Mouse (Mus musculus) thymus, adult 18-20 months (tissue): ENCODE results near the gene Ppp1ca.

ENCODE experiments used
- DNase-seq, 2 experiments: peaks; one replicate each; pipeline ENCODE4 v3.0.0; 2022; ENCODE audit warnings: mixed read lengths in 2 of 2

Ppp1ca gene

DNA sequence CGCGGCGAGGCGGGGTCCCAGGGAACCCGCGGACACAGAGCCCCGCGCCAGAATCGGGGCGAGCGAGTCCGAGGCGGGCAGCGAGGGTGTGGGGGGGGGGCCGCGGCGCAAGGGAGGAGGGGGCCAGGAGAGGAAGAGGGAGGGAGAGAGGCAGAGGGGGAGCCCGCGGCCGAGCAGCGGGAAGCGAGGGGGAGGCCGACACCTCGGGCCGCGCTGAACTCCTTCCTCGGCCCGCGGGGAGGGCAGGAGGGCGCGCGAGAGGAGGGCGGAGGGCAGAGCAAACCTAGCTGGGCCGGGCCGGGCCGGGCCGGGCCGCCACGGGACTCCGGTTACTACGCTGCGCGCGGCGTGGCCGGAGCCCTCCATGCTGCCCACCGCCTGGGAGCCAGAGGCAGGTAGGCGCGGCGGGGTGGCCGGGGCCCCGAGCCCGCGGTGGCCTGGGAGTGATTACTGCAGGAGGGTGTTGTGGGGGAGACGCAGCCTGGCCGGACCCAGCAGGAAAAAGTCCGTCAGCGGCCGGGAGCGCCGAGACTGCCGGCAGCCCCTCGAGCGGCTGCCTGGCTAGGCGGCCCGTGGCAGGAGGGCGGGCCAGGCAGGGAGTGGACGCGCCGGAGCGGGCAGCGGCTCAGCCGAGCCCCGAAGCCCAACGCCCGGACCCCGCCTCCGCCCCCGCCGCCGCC, 23.0 kb downstream of the Ppp1ca start:
- no peak for DNase-seq

DNA sequence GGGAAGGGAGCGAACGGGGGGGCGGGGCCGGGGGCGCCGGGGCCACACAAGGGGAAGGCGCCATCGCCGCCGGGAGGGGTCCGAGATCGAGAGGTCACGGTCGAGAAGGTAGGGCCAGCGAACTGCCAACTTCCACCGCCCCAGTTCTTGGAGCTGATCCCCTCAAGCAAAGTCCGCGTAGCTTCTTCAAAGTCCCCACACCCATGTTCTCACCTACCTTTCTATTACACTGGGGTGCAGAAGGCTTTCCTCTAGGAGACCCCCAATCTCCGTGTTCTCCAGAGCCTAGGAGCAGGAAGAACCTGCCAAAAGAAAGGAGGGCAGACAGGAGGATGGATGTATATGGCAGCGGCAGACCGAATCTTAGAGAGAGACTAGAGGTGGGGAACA, 23.6 kb downstream of the Ppp1ca start:
- no peak for DNase-seq

DNA sequence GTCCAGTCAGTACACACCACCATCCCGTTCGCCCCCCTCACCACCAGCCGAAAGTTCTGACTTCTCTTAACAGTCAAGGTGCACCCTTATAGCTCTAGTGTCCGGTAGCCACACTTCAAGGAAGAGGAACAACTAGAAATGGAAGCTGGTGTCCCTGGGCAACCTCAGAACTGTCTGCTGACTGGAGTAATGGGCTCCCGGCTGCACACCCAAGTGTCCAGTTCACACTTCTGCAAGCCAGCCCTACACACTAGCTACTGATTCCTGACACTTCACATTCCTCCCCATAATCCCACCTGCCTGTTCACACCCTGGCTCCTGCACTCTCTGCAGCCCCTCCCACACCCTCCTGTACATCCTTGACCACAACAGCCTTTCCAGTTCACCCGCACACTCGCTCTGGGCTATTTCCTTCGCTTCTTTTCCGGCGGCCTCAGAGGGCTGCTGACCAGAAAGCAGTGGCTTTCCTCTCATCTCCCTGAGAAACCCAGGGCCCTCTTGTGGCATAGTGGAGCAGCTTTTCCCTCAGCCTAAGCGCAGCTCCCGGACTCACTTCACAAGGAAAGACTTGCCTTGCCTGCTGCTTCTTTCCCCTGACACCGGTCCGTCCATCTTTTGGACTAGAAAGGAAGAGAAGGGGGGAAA, 24.3 kb downstream of the Ppp1ca start:
- DNase-seq: no peak

DNA sequence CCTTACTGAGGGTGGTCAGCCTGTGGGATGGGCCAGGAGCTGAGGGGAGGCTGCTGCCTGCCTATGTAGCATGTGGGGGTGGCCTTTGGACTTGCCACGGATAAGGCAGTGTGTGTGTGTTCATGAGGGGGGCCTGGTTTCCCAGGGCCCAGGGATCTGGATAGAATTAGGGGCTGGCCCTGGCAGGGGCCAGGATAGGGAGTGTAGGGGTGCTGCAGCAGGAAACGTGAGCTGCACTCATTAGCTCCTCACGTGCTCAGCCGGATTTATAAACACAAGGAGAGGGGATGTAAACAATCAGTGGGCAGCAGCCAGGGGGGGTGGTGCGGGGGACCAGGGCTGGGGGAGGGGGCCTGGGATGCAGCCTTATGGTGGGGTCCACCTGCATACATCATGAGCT, 25.3 kb downstream of the Ppp1ca start:
- no peak for DNase-seq

DNA sequence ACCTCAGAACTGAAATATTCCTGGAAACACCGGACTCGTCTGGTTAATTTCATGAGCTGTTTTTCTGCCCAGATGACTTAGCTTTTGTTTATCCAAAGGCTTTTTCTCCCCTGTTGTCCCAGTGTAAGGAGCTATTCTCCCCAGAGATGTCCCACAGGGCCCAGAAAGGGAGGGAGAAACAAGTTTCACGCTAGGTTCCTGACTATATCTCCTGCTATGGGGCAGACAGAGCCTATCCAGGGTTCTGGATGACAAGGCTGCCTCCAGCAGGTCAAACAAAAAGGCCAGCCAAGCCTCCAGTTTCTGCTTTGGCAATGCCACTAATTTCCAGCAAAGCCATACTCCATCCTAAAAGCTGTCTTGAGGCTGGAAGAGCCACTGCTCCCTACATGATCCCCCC, 26.0 kb downstream of the Ppp1ca start:
- no peak for DNase-seq

DNA sequence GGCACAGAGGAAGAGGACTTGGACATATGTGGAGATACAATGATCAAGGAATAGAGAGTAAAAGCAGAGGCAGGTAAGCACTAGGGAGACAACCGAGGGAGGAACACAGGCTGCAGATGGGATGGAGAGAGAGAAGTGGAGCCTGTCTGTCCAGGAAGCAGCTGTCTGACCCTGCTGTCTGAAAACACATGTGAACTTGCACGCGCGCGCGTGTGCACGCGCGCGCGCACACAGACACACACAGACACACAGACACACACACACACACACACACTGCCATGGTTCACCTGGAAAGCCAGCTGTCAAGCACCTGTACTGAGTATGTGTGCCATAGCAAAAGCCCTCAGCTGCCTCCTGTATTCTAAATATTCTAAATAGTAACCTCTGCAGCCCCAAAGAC, 26.4 kb downstream of the Ppp1ca start:
- DNase-seq: no peak

DNA sequence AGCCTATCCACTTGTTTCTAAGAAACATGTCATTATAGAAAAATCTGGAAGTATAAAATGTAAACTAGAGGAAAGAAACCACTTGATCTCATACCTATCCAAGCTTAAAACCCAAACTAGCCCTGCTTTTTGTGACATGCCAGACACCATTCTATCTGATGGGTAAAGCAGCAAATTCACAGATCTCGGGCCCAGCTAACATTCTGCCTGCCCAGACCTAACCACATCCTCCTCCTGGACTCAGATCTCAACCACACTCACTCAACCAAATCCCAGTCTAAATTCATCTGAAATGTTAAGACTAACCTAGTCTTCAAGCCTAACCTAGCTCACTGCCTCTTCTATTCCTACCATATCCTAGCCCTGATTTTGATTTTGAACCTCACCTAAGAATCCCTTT, 26.9 kb downstream of the Ppp1ca start:
- no peak for DNase-seq

DNA sequence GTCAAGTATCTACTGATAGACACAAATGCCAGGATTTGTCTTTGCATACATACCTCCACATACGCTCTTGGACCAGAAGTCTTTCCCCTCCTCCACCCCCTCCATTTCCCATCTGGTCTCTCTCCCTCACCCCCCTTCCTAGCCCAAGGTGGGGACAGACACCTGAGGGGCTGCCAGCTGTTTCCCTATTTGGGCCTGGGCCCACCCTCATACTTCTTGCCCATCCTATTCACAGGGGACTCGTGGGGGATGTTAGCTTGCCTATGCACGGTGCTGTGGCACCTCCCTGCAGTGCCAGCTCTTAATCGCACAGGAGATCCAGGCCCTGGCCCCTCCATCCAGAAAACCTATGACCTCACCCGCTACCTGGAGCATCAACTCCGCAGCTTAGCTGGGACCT, 28.1 kb downstream of the Ppp1ca start:
- DNase-seq: no peak

DNA sequence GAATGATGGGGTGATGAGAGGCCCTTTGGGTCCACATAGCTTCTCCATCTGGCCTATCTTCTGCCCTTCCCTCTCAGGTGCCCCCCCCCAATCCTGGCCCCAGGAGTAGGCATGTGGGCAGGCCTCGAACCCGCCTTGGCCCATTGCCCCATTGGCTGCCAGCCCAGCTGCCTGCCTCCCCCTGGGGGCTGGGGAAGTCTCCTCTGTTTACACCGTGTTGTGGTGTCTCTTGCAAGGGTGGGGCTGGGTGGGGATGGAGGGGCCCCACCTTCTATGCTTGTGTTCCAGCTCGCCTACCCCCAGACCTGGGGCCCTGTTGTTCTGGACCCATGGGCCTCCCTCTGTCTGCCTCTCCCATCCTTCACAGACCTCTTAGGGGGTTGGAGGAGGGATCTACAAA, 28.6 kb downstream of the Ppp1ca start:
- no peak for DNase-seq

DNA sequence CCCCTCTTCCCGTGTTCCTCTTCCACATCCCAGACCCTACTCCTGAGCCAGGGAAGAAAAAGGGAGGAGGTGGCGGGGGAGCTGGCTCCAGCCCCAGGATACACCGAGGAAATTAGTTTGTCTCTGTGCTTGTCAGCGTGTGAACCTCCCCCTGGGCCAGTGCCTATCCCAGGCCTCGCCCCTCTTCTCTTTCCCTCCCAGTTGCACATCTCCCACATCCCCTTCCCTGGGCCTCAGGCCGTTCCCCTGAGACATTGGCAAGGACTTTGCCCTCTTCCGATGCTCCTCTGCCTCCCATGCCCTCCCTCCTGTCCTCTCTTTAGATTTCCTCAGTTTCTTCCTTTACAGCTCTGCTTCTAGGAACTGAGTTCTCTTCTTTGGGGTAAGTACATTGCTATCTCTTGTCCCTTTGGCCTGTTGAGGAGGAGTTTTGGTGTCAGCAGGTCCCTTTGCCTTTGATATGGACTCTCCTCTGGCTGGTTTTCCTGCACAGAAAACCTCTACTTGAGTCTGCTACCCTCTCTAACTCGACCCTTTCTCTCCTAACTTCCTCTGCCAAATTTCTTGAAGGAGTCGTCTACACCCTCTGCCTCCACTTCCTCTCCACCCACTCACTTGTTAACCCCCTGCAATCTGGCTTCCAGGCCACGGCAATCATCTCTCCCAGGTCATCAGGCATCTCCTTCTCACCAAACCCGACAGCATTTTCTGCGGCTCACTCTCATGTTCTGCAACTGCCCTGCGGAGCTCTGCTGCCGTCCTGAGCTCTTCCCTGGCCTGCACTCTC, 29.3 kb downstream of the Ppp1ca start:
- no peak for DNase-seq

DNA sequence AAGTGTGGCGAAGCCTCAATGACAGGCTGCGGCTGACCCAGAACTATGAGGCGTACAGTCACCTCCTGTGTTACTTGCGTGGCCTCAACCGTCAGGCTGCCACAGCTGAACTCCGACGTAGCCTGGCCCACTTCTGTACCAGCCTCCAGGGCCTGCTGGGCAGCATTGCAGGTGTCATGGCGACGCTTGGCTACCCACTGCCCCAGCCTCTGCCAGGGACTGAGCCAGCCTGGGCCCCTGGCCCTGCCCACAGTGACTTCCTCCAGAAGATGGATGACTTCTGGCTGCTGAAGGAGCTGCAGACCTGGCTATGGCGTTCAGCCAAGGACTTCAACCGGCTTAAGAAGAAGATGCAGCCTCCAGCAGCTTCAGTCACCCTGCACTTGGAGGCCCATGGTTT, 30.3 kb downstream of the Ppp1ca start:
- DNase-seq: no peak

DNA sequence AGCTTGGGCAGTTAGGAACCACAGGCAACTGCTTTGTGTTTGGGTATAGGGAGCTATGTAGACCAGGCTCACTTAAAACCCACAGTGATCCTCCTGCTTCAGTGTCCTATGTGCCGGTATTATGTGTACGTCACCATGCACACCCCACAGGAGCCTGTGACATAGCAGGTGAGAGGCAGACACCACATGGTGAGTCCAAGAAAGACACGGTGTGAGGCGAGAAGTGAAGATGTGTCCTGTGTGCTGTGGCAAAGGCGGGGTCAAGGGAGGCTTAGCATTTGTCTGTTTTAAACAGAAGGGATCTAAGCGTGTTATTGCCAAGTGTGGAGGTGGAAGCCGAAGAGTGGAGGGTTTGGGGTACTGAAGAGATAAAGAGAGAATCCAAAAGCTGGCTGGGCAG, 34.9 kb downstream of the Ppp1ca start:
- no peak for DNase-seq

DNA sequence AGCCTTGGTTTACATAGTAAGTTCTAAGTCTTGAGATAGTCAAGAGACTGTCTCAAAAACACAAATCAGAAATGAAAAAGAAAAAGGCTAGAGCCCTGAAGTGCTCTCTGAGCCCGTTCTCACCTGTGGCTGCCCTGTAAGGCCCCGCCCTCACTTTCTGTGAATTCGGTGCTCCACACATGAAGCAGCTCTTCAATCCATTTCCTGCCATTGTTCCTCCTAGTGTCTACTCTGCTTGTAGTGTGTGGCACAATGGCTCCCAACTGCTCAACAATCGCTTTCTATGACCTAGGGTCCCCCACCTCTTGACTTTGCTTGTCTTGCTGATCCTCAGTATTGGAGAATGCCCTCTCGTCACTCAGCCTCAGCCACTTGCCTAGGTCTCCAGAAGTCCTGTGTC, 35.6 kb downstream of the Ppp1ca start:
- no peak for DNase-seq

DNA sequence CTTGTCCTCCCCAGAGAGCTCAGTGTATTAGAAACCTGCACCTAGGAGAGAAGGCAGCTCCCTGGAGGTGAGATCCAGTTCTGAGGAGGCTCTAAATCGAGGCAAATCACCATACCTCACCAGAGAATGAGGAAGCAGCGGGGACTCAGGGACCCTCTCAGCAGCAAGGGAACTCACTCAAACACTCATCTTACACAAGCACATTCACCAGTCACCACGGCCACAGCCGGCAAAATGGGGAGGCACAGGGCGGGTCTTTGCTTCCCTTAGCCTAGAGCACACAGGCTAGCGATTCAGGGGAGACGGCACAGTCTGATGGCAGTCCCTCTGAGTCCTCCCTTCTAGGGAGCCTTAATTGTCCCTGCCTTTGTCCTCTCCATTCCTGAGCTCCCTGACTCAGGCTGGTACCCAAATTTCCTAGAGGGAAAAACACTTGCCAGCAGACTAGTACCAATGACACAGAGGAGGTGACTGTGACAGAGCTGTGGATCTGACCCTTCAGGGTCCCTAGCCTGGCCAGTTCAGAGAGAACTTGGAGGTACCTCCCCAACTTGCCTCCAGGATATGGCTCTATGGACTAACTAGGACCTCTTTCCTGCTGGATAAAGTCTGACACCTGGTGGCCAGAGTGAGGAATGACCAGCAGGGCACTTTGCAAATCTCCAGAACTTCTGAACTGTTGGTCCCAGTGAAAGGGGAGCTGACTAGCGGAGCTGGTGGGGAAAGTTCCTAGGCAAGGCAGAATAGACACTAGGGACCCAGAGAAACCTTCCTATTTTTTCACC, 36.2 kb downstream of the Ppp1ca start:
- DNase-seq: peak in 1 of 2 experiments; percentile 68

DNA sequence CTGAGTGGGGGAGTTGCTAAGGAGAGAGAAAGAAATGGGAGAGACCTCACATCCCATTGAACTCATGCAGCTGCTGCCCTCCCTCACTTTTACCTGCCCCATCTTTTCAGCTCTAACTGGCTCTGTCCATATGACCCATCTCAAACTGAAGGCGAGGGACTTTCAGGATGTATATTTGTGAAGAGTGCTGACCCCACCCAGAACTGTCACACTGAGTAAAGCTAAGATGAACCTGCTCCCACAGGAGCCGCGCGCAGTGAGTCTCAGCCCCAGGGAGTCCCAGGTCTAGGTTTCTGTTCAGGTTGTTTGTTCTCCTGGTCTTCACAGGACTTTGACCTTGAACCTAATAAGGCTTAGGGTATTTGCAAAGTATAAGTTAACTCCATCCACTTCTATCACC, 37.0 kb downstream of the Ppp1ca start:
- DNase-seq: no peak

DNA sequence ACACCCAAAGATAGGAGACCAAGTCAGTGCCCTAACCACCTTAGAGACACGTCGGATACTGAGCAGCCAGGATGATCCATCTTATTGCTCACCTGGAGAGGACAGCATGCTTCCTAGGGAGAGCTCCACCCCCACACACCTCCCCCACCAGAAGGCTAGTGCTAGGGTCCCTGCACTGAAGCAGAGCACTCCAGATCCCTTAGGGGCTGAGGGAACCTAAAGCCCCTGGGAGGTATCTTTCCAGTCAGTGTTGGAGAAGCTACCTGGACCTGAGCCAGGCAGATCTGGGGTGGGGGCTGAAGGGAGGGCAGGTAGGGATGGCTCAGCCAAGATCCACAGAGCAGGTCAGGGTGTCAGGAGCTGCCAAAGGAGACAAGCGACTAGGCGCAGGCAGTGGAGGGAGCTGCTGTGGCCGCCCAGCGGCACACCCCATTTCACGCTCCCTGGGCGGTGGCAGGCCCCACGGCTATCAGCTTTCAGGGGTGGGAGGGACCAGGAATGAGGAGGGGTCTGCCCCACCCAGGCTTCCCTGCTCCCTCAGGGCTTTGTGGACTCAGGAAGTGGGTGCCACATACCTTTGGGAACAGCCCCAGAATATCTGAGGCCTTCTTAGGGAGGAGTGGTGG, 37.7 kb downstream of the Ppp1ca start:
- no peak for DNase-seq

DNA sequence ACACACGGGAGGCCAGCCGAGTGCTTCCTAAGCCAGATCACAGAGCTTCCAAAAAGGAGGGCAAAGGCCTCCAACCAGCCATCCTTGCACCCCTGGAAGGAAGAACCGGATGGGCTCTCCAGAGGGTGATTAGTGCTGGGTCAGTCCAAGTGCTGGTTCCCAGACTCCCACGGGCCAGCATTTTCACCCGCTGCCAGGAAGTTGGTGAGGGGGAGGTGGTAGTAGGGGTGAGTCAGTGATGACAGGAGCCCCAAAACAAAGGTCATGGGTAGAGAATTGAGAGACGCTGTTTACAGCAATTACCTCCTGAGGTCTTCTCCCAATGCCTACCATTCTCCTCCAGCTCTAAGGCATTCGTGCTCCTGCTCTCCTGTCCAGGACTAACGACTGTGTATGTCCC, 38.5 kb downstream of the Ppp1ca start:
- no peak for DNase-seq

DNA sequence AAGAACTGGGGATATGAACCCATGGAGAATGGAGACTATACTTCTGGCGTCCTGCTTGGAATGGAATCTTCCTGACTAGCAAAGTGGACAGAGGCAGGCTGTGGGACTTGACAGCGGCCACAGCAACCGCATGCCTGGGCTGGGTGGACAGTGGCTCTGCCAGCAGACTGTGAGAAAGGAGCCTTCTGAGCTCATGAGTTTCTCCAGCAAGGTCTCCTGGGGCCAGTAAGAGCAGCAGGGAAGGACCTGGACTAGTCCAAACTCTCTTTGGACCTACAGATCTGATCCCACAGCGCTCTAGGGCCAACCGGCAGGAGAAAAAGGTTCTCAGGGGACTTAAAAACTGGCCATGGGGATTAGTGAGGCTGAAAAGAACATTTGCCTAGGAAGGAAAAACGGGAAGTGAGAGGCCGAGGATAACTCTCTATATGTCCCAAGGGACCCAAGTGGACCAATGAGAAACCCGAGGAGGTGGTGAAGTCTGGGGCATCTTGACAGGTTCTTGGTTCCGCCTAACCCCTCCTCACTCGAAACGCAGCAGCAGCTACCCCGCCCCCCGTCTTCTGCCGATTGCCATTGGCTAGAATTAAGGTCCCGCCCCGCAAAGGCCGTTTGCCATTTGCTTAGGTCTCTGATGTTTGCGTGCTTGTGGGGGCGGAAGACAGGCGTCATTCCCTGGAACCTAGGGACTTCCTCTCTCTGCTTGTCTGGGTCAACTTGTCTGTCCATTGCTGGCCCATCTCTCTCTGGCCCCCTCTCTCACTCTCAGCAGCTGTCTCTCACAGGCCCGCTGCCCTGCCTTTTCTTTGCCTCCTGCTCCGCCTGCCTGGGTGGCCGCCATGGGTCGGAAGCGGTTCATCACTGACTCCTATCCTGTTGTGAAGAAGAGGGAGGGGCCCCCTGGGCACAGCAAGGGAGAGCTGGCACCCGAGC, 39.7 kb downstream of the Ppp1ca start, which contains the start of gene Pold4:
Gene Pold4, plus strand, starts transcription at position 647 of the 933 bp plus-strand sequence.
- peak; percentile 94 to 96 for DNase-seq

DNA sequence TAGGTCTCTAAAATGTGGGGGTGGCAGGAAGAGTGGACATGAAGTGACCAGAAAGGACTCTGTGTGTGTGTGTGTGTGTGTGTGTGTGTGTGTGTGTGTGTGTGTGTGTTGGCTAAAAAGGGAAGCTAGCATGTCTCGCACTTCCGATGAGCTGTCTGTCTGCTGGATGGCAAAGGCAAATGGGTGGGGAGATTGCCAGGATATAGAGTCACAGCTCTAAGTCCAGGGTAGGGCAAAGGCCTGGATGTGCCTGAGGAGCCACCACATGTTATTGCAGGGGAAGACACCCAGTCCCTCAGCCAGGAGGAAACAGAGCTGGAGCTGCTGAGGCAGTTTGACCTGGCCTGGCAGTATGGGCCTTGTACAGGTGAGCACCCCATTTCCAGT, 40.3 kb downstream of the Ppp1ca start:
- no peak for DNase-seq

DNA sequence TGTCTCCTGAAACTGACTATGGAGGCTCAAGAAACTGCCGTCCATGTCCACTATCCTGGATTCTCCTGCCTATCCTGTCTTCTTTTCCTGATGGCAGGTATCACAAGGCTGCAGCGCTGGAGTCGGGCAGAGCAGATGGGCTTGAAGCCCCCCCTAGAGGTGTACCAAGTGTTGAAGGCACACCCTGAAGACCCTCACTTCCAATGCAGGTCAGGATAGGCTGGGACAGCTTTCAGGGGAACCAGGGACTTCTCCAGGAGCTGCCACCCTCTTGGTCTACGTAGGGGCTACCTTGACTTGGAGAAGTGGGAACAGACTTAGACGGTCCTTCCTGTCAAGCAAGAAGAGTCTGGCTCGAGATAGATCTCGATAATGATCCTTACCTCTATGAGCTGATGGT, 40.8 kb downstream of the Ppp1ca start:
- DNase-seq: no peak

DNA sequence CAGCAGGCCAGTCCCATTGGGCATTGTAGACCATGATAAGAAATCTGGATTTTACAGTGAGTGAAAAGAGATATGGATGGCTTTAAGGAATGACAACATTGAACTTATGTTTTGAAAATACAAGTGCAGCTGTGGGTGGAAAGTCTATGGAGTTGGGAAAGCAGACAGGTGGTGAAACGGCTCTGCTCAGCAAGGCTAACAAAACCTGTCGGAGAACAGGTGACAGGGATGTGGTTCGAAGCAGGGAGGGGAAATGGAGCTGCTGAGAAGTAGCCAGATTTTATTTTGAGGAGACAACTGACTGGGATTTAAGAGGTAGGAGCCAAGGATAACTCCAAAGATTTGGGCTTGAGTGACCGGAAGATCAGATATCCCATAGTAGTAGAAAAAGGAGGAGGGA, 42.7 kb downstream of the Ppp1ca start:
- DNase-seq: no peak

DNA sequence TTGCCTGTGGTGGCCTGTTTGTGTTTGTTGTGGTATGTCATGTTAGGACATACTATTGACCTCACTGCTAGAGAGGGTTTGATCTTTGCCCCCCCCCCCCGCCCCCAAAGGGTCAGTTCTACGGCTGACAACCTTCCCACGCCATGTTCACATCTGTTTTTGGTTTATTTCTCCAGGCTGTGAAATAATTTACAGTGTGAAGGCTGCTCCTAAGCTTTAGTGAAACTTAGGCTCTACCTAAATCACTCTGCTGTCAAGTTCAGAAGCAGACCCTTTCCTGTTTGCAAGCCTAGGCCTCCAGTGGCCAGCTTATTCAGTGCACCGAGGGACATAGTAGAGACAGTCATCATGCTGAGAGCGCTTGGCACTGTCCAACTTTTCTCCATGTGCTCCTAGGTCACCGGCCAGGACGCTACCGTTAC, 48.4 kb downstream of the Ppp1ca start:
- no peak for DNase-seq
